Comparison of ENCODE assay signal across 10 mouse cellular contexts in genomic region chr13:85629506-85630175, GRCm38 (mm10).
DNase-seq lines count a peak whose midpoint lies in the region; ATAC-seq lines count a peak whose summit lies in the region.
"Had no signal": no experiment of that assay in that cellular context is flagged by ENCODE, and none has a peak within 500 bp of the region (broad histone marks: within the 10 kb centered on the region; RNA-seq: fewer than 3 reads in every experiment).

No protein-coding gene starts in this region.

- no peaks in the 10 kb centered on the region for H3K4me1 ChIP-seq in intestine, embryonic 16.5 days (ENCODE audit: control insufficient read depth, insufficient read depth, low read length)

- no peak overlapping the region for H3K4me3 ChIP-seq in intestine, embryonic 16.5 days (ENCODE audit: low read length)
- H3K4me3 ChIP-seq: megakaryocyte, embryonic 14.5 days had no signal

- H3K27me3 ChIP-seq in intestine, embryonic 16.5 days (replicated peaks; ENCODE audit: control insufficient read depth, insufficient read depth, low read length), result no peaks in the 10 kb centered on the region
- H3K27me3 ChIP-seq: megakaryocyte, embryonic 14.5 days had no signal

- no peak for ATAC-seq in CD4-positive, CD25-positive, alpha-beta regulatory T cell, adult 4 months
- no peak for ATAC-seq in intestine, embryonic 16.5 days
- ATAC-seq: activated CD4-positive, CD25-positive, alpha-beta regulatory T cell, adult 4 months had no signal

- H3K9me3 ChIP-seq in intestine, embryonic 16.5 days (ENCODE audit: control insufficient read depth, low read length), result no peaks in the 10 kb centered on the region

- H3K9ac ChIP-seq in intestine, embryonic 16.5 days (ENCODE audit: low read depth, low read length), result no peak overlapping the region

- no peaks in the 10 kb centered on the region for H3K36me3 ChIP-seq in intestine, embryonic 16.5 days (ENCODE audit: control insufficient read depth, insufficient read depth, low read length)

- WGBS in intestine, embryonic 16.5 days, result 62% methylated on average over 4 of the region's 4 CpGs

- no peak overlapping the region for H3K4me2 ChIP-seq in intestine, embryonic 16.5 days (ENCODE audit: low read depth, low read length)

- H3K27ac ChIP-seq in intestine, embryonic 16.5 days (ENCODE audit: low read length), result no peak overlapping the region

- DNase-seq in adrenal gland, adult 2 months, result peak; percentile 30
- no peak for DNase-seq in adrenal gland, postnatal 4 days (ENCODE audit: low spot score in 2 of 2)
- DNase-seq in ovary, adult 18-20 months (ENCODE audit: low spot score), result peak; percentile 6
- DNase-seq in ovary, postnatal 10 days (ENCODE audit: low spot score), result no peak
- DNase-seq in layer of hippocampus, adult 9-10 months (ENCODE audit: low spot score), result peak; percentile 24
- DNase-seq in skeletal muscle tissue, adult 2 months (ENCODE audit: low read depth, low spot score), result peak; percentile 25

Comparison
In these comparisons a context has a peak if more than half of its experiments do, and no peak if none do; other contexts are left out.
1. DNase-seq: peak in adrenal gland, adult 2 months (single experiment), ovary, adult 18-20 months (single experiment), layer of hippocampus, adult 9-10 months (single experiment) and skeletal muscle tissue, adult 2 months (single experiment); none in adrenal gland, postnatal 4 days (0 of 2) and ovary, postnatal 10 days (single experiment).